Comparison of ENCODE assay signal across 8 mouse cellular contexts in the genomic region with DNA sequence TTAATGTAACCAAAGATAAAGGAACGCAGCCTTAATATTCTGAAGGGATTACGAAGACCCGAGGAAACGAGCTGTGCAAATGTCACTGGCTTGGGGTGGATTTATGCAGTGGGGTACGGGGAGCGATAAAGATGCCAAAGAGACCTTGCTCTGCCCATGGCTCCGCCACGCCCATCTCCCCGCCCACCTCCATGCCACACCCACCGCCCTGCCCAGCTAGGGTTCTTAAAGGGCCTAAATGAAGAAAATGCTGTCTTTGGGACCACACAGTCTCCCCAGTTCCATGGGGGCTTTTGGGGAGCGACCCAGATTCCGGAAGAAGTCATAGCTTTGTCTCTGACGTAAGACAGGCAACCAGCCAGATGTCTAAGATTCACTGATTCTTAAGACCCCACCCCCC.
DNase-seq lines count a peak whose midpoint lies in the region; ATAC-seq lines count a peak whose summit lies in the region.

No protein-coding gene starts in this region.

- peaks cover 37% of the 10 kb centered on the region for H3K4me1 ChIP-seq in heart, embryonic 13.5 days
- H3K4me1 ChIP-seq in forebrain, embryonic 16.5 days (replicated peaks; ENCODE audit: control insufficient read depth, insufficient read depth, low read length), result peaks cover 33% of the 10 kb centered on the region
- peaks cover 61% of the 10 kb centered on the region for H3K4me1 ChIP-seq in limb, embryonic 12.5 days (replicated peaks)

- peak overlapping the region; percentile 70 for H3K4me2 ChIP-seq in heart, embryonic 13.5 days
- H3K4me2 ChIP-seq in forebrain, embryonic 16.5 days (ENCODE audit: low read length), result peak overlapping the region; percentile 58
- H3K4me2 ChIP-seq in limb, embryonic 12.5 days, result peak overlapping the region; percentile 62

- no peaks in the 10 kb centered on the region for H3K9me3 ChIP-seq in heart, embryonic 13.5 days
- no peaks in the 10 kb centered on the region for H3K9me3 ChIP-seq in forebrain, embryonic 16.5 days (ENCODE audit: control insufficient read depth, low read length)
- no peaks in the 10 kb centered on the region; the same call in 1 of the 2 replicates for H3K9me3 ChIP-seq in limb, embryonic 12.5 days

- ATAC-seq in heart, embryonic 13.5 days (ENCODE audit: extremely low read depth, insufficient number of reproducible peaks, low FRiP score, low TSS enrichment), result no peak
- peak; percentile 54 for ATAC-seq in forebrain, embryonic 16.5 days
- ATAC-seq in limb, embryonic 12.5 days (ENCODE audit: insufficient number of reproducible peaks, insufficient read depth, low FRiP score, low TSS enrichment, low read depth), result no peak; the same call in 1 of the 2 replicates

- H3K9ac ChIP-seq in heart, embryonic 13.5 days, result no peak overlapping the region
- H3K9ac ChIP-seq in forebrain, embryonic 16.5 days (replicated peaks; ENCODE audit: low read depth, low read length), result 0 out of 2 replicates have a peak overlapping the region, but pooled peaks have one; percentile 8
- H3K9ac ChIP-seq in limb, embryonic 12.5 days (replicated peaks), result no peak overlapping the region

- no peak overlapping the region for H3K27ac ChIP-seq in heart, embryonic 13.5 days (replicated peaks)
- H3K27ac ChIP-seq in forebrain, embryonic 16.5 days (ENCODE audit: low read length), result peak overlapping the region; percentile 91
- H3K27ac ChIP-seq in limb, embryonic 12.5 days, result no peak overlapping the region

- WGBS in heart, embryonic 13.5 days, result 7% methylated on average over 13 of the region's 13 CpGs
- WGBS in forebrain, embryonic 16.5 days, result 3% methylated on average over 13 of the region's 13 CpGs
- 4% methylated on average over 13 of the region's 13 CpGs for WGBS in limb, embryonic 12.5 days

- H3K36me3 ChIP-seq in heart, embryonic 13.5 days, result no peaks in the 10 kb centered on the region
- H3K36me3 ChIP-seq in forebrain, embryonic 16.5 days (ENCODE audit: control insufficient read depth, insufficient read depth), result no peaks in the 10 kb centered on the region
- no peaks in the 10 kb centered on the region for H3K36me3 ChIP-seq in limb, embryonic 12.5 days

- H3K27me3 ChIP-seq in heart, embryonic 13.5 days (replicated peaks), result peaks cover 76% of the 10 kb centered on the region
- no peaks in the 10 kb centered on the region for H3K27me3 ChIP-seq in forebrain, embryonic 16.5 days (replicated peaks; ENCODE audit: control insufficient read depth, insufficient read depth, low read length)
- peaks cover 43% of the 10 kb centered on the region for H3K27me3 ChIP-seq in limb, embryonic 12.5 days

- no peak overlapping the region for H3K4me3 ChIP-seq in heart, embryonic 13.5 days
- H3K4me3 ChIP-seq in forebrain, embryonic 16.5 days (replicated peaks; ENCODE audit: low read length), result 0 out of 2 replicates have a peak overlapping the region, but pooled peaks have one; percentile 34
- H3K4me3 ChIP-seq in limb, embryonic 12.5 days (replicated peaks), result no peak overlapping the region

- no peak for DNase-seq in heart, adult 8-10 months (ENCODE audit: low spot score)
- peak; percentile 66 for DNase-seq in MN1 (ENCODE audit: low spot score)
- peak; percentile 44 for DNase-seq in spleen, postnatal 36 days (ENCODE audit: low spot score in 2 of 2)
- DNase-seq in urinary bladder, adult 2 months (ENCODE audit: low spot score), result no peak
- no peak for DNase-seq in heart, adult 9 months (ENCODE audit: low spot score in 2 of 2)

Comparison
In these comparisons a context has a peak if more than half of its experiments do, and no peak if none do; other contexts are left out.
1. DNase-seq: peak in MN1 (single experiment) and spleen, postnatal 36 days (2 of 2); none in heart, adult 8-10 months (single experiment), urinary bladder, adult 2 months (single experiment) and heart, adult 9 months (0 of 2).
2. Peak in every context shown above with its lines, with median percentiles within 50 percentile points of each other: H3K4me2 ChIP-seq.